Mouse (Mus musculus) stomach, embryonic 16.5 days (tissue): ENCODE data around the gene B4galnt1. TPM values are rescaled to one million over a fixed set of nuclear protein-coding genes. Genes with fewer than 3 reads are reported as not detected.
A peak's percentile ranks its signal among the peaks of the same experiment; 100 is the strongest.
"Not testable (repeated sequence)": the region's sequence is repeated elsewhere in the genome, so short reads cannot be mapped to it uniquely, and the experiment has no call there.

Experiments used
- ATAC-seq: fragments of 200-750 bp; cut with Nextera tagmentation; 2 replicates; pipeline ENCODE4 v1.8.0; 2017; ENCODE audit warnings: moderate number of reproducible peaks, moderate TSS enrichment; ENCODE audit not compliant: insufficient read depth, low FRiP score
- H3K27ac ChIP-seq: fragments of 300-500 bp; sonication (generic); 2 replicates; pipeline ENCODE4 v1.5.1; 2014; ENCODE audit warnings: low read length
- H3K27me3 ChIP-seq: fragments of 300-500 bp; sonication (generic); 2 replicates; pipeline ENCODE4 v1.6.1; 2014; ENCODE audit warnings: low read length, control low read depth, mixed read lengths; ENCODE audit not compliant: control insufficient read depth, insufficient read depth
- H3K36me3 ChIP-seq: fragments of 300-500 bp; sonication (generic); 2 replicates; pipeline ENCODE4 v1.6.1; 2014; ENCODE audit warnings: low read length; ENCODE audit not compliant: control insufficient read depth, insufficient read depth
- H3K4me1 ChIP-seq: fragments of 300-500 bp; sonication (generic); 2 replicates; pipeline ENCODE4 v1.6.1; 2014; ENCODE audit warnings: low read length, control low read depth, mixed read lengths; ENCODE audit not compliant: control insufficient read depth, insufficient read depth
- H3K4me2 ChIP-seq: fragments of 300-500 bp; sonication (generic); 2 replicates; pipeline ENCODE4 v1.6.1; 2014; ENCODE audit warnings: low read depth, low read length, mixed read lengths
- H3K4me3 ChIP-seq: fragments of 300-500 bp; sonication (generic); replicated peaks from 2 replicates; pipeline ENCODE4 v1.5.1; 2014; ENCODE audit warnings: mild to moderate bottlenecking, low read length
- H3K9ac ChIP-seq: fragments of 300-500 bp; sonication (generic); 2 replicates; pipeline ENCODE4 v1.6.1; 2014; ENCODE audit warnings: low read length
- H3K9me3 ChIP-seq: fragments of 300-500 bp; sonication (generic); replicated peaks from 2 replicates; pipeline ENCODE4 v1.6.1; 2016; ENCODE audit warnings: low read length, control low read depth; ENCODE audit not compliant: control insufficient read depth
- WGBS: fragments of 180-500 bp; shearing (Covaris S2); extraction: QIAGEN DNeasy Blood & Tissue Kit; methylation state at CpG from one replicate; pipeline ENCODE4 v1.1.7; 2014; 5-methylcytosine and 5-hydroxymethylcytosine counted together
- polyA plus RNA-seq: library from polyadenylated mRNA; unstranded; fragments of >200 nt; fragmentation: Nextera tagmentation; extraction: Ambion mirVana; gene quantifications from 2 replicates; pipeline ENCODE4 v1.2.1, GENCODE M21; 2015

Gene B4galnt1
- polyA plus RNA-seq, 1 experiment from 2014 or later, result 29.3 TPM

DNA sequence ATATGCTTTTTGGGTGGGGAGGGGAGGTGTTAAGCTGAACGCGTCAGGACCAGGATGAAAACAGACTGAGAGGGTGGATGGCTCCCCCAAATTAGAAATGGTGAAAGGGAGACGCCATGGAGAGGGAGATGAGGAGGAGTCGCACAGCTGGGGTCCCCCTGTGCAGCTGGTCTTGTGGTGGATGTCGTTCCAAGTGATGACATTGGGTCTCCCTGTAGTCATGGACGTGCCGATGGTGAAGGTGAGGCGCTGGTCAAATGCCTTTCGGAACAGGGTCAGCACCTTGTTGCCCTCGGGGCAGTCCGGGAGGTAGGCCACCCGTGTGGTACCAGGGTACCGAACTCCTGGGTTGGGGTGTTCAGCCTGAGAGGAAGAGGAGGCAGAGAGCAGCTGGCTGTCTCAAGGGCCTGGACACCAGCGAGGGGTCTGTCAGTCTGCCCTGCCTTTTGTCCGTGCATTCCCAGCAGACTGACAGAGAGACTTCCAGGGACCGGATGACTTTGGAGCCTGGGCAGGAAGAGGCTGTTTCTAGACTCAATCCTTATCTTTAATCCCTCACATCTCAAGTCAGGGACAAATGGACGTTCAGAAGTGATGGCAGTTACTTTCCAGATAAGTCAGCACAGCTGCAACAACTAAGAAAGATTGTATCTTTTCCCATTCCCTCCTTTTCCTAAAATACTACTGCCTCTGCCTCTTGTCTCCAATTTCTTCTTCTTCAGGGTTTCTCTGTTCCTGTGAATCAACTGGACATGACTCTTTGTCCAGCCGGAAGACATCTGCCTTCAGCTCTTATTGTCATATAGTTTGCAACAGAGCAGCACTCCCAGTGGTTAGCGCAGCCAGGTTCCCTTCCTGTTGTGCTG is 26.4 kb downstream of the B4galnt1 start:
- Histone ChIP-seq H3K4me3 (no peak overlapping the region), H3K4me1 (peaks cover 32% of the 10 kb centered on the region), H3K27me3 (no peaks in the 10 kb centered on the region), H3K9me3 (0 out of 2 replicates have a peak, but pooled peaks cover 3% of the 10 kb centered on the region), H3K9ac (no peak overlapping the region), H3K27ac (peak overlapping the region; percentile 96), H3K4me2 (peak overlapping the region; percentile 90; the same call in 1 of the 2 replicates), H3K36me3 (peaks cover 6% of the 10 kb centered on the region; the same call in 1 of the 2 replicates)
- 78% methylated on average over 19 of the region's 19 CpGs for WGBS
- ATAC-seq, result no peak

DNA sequence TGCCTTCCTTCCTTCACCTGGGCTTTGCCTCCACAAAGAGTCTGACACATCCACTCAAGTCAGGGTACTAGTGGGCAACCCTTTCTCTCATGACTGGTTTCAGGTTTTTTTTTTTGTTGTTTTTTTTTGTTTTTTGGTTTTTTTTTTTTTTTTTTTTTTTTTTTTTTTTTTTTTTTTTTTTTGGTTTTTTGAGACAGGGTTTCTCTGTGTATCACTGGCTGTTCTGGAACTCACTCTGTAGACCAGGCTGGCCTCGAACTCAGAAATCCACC is 27.0 kb downstream of the B4galnt1 start:
- WGBS, result 70% methylated on average over 1 of the region's 1 CpGs
- ATAC-seq, H3K36me3 ChIP-seq, H3K4me3 ChIP-seq, H3K27ac ChIP-seq, H3K4me2 ChIP-seq, H3K27me3 ChIP-seq, H3K9ac ChIP-seq, H3K9me3 ChIP-seq: not testable (repeated sequence)
- H3K4me1 ChIP-seq, result peaks cover 33% of the 10 kb centered on the region

DNA sequence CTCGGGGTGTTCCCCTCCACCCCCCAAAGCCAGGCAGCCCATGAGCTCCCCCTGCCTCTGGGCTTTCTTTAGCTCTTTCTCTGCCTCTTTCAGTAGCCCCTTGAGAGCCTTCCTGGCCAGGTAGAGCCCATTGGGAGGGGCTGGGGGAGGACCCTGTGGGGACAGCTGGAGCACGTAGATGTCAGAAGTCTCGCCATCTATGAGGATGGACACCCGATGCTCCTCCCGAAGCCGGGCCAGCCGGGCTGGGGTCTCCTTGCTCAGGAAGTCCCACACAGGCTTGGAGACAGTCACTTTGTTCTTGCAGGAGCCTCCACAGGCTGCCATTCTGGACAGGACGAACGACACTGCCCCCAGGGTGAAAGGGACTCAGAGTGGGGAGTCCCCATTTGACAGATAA is 28.0 kb downstream of the B4galnt1 start:
- Histone ChIP-seq H3K27ac (no peak overlapping the region), H3K27me3 (no peaks in the 10 kb centered on the region), H3K4me2 (no peak overlapping the region), H3K9ac (peak overlapping the region; percentile 21; the same call in 1 of the 2 replicates), H3K36me3 (no peaks in the 10 kb centered on the region), H3K4me1 (peaks cover 30% of the 10 kb centered on the region), H3K4me3 (no peak overlapping the region), H3K9me3 (no peaks in the 10 kb centered on the region)
- WGBS, result 78% methylated on average over 9 of the region's 9 CpGs
- ATAC-seq, result no peak

DNA sequence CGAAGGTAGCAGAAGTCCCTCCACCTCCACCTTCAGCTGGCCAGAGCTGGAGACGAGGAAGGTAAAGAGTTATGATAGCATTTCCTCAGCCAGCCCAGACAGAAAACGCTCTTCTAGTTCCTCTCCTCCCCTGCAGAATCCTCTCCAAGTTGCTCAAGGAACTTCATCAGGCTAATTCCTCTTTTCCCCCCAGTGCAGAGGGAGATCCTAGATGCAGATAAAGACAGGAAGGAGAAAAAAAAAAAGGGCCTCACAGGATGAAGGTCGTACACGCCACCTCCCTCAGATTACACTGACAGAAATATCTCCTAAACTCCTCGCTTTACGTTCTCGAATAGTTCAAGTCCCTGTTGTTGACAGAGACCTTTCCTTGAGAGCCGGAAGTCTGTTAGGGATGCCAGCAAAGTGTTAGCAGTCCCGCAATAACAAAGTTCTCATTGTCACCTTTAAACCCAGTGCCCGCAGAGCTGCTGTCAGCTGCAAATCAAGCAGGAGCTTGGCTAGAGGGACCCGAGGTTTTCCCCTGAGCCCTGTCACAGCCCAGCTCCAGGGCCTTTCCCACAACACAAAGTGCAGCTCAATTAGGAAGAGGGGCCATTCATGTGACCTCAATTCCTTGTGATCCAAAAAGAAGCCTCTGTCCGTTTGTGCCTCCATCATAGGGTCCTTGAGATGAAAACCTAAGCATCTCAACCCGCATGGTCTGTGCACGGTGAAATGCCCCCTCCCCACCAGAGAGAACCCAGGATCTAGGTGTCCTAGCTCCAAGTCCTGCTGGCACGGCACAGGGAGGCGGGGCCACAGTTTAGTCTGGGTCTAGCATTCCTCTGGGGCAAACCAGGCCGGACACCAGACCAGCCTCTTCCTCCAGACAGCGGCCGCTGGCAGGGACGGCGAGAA is 29.7 kb downstream of the B4galnt1 start:
- ATAC-seq, result no peak
- H3K9ac ChIP-seq, result peak overlapping the region; percentile 94
- H3K36me3 ChIP-seq, result peaks cover 3% of the 10 kb centered on the region; the same call in 1 of the 2 replicates
- peak overlapping the region; percentile 89 for H3K4me3 ChIP-seq
- H3K9me3 ChIP-seq, result no peaks in the 10 kb centered on the region
- WGBS, result 8% methylated on average over 22 of the region's 22 CpGs
- peak overlapping the region; percentile 89 for H3K4me2 ChIP-seq
- H3K27me3 ChIP-seq, result no peaks in the 10 kb centered on the region
- H3K27ac ChIP-seq, result peak overlapping the region; percentile 96
- peaks cover 27% of the 10 kb centered on the region for H3K4me1 ChIP-seq

DNA sequence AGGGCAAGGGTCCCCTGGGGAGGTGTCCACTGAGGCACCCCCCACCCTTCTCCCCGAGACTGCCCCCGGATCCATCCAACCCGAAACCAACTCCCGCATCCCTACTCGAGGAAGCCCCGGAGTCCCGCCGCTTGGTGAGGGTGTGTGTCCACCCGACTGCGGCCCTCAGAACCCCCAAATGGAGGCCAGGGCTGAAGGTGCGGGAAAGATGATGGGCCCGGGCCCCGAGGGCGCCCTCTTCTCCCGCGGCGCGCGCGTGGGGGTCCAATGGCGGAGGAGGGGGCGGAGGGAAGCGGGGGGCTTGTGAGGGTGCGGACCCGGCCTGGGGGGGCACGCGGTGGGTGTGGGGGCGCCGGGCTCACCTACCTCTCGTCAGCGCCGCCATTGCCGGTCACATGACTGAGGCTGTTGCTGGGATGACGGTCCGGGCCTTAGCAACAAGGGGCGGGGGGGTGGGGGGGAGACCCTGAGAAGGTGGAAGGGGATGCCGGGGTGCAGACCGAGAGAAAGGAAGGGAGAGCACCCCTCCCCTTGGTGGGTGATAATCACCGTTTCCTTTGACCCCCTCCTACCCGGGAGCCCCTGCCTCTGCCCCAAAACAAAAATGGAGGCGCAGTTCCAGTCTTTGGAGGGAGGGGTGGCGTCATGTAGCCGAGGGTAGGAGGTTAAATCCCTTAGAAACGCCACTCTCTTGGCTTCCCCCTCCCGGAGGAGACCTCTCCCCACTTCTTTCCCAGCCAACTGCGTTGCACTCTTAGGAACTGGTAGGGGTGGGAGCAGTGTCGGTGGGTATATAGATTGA is 30.5 kb downstream of the B4galnt1 start, which contains the start of gene Dtx3:
Gene Dtx3 (minus strand): TSS at position 401 of the 802 bp plus-strand sequence.
- ATAC-seq, result peak; percentile 41; the same call in 1 of the 2 replicates
- Histone ChIP-seq H3K9ac (peak within 1 kb of the TSS; percentile 94), H3K4me2 (peak within 1 kb of the TSS; percentile 89), H3K9me3 (no peaks in the 10 kb centered on the region), H3K27me3 (no peaks in the 10 kb centered on the region), H3K27ac (peak within 1 kb of the TSS; percentile 96), H3K36me3 (peaks cover 3% of the 10 kb centered on the region; the same call in 1 of the 2 replicates), H3K4me3 (peak within 1 kb of the TSS; percentile 89), H3K4me1 (peaks cover 23% of the 10 kb centered on the region)
- 2% methylated on average over 39 of the region's 47 CpGs for WGBS

DNA sequence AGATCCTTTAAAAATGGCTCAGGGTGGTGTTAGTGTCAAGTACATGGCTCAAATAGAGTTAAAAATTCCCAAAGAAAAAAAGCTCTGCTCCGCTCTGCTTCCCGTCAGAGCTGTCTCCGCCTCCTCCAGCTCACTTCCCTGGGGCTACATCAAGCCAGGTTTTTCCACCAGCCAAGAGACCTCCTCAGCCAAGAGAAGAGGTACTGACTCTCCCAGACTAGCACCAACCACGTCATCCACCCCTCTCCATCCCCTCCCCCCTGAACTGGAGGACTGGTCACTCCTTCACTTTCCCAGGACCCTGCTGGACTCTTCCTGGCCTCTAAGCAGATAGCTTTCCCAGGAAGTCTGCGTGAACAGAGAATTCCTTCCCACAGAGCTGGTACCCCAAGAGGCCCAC is 31.4 kb downstream of the B4galnt1 start:
- Histone ChIP-seq H3K27ac (peak overlapping the region; percentile 96), H3K4me3 (peak overlapping the region; percentile 89), H3K27me3 (no peaks in the 10 kb centered on the region), H3K4me2 (peak overlapping the region; percentile 89), H3K9me3 (no peaks in the 10 kb centered on the region), H3K4me1 (peaks cover 15% of the 10 kb centered on the region; the same call in 1 of the 2 replicates), H3K9ac (peak overlapping the region; percentile 94), H3K36me3 (peaks cover 7% of the 10 kb centered on the region)
- WGBS, result 10% methylated on average over 5 of the region's 5 CpGs
- ATAC-seq, result peak; percentile 85

DNA sequence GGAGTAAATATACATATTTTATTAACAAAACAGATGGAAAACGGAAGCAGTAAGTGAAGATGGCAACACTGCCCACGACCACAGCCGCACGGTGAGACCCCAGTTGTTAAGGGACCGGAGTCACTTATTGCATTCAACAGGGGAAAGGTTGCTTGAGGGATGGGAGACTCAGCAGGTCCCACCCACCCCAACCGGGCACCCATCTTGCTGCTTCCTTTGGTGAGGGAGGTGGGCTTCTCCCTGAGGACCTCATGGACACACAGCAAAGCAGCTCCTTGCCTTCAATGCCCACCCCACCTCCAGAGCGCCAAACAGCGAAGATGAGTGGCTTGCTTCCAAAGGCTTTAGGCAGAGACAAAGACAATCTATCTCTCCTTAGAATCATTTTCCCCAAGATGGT is 32.1 kb downstream of the B4galnt1 start:
- no peaks in the 10 kb centered on the region for H3K27me3 ChIP-seq
- no peak overlapping the region for H3K9ac ChIP-seq
- no peak for ATAC-seq
- WGBS, result 83% methylated on average over 8 of the region's 8 CpGs
- no peaks in the 10 kb centered on the region for H3K9me3 ChIP-seq
- H3K27ac ChIP-seq, result peak overlapping the region; percentile 96
- H3K4me1 ChIP-seq, result peaks cover 15% of the 10 kb centered on the region; the same call in 1 of the 2 replicates
- H3K4me3 ChIP-seq, result no peak overlapping the region
- H3K36me3 ChIP-seq, result peaks cover 9% of the 10 kb centered on the region
- no peak overlapping the region for H3K4me2 ChIP-seq

DNA sequence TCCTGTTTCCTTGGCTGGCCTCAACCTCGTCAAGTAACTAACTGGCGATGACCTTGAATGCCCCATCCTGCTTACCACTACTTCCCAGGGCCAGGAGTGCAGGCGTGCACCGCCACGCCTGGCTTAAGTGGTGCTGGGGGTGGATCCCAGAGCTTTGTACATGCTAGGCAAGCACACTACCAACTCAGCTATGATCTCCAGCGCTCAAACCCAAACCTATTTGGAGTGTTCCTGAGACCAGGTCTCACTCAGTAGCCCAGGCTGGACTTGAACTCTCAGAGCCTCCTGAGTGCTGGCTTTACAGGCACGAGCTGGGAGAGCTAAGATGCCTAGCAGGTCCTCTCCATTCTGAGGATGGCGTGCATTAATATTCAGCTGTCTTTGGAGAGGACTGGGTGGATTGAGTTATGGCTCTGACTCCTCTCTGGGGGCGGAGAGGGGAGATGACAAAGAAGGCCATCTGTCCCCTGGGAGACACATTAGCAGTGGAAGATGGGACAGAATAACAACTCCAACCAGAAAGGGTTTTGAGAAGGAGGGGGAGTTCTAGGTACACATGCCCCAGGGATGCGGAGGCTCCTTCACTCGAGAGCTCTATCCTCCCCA is 32.6 kb downstream of the B4galnt1 start:
- peak overlapping the region; percentile 96 for H3K27ac ChIP-seq
- H3K4me2 ChIP-seq, result no peak overlapping the region
- H3K9ac ChIP-seq, result no peak overlapping the region
- H3K36me3 ChIP-seq, result peaks cover 10% of the 10 kb centered on the region
- no peaks in the 10 kb centered on the region for H3K27me3 ChIP-seq
- H3K4me1 ChIP-seq, result peaks cover 15% of the 10 kb centered on the region; the same call in 1 of the 2 replicates
- 78% methylated on average over 11 of the region's 11 CpGs for whole genome bisulfite sequencing
- H3K4me3 ChIP-seq, result no peak overlapping the region
- no peak for ATAC-seq
- H3K9me3 ChIP-seq, result no peaks in the 10 kb centered on the region
